Mouse (Mus musculus): ENCODE data around the gene Serpinb2.

The Serpinb2 gene

GRCm38 (mm10) chr1:107511252-107511651 is at the start of gene Serpinb2:
Gene Serpinb2 (plus strand): TSS chr1:107511423.
- DNase-seq, result no peak

- no peak for DNase-seq
Measured at GRCm38 (mm10) chr1:107479909-107480308, 31.3 kb upstream of the Serpinb2 start.

DNA sequence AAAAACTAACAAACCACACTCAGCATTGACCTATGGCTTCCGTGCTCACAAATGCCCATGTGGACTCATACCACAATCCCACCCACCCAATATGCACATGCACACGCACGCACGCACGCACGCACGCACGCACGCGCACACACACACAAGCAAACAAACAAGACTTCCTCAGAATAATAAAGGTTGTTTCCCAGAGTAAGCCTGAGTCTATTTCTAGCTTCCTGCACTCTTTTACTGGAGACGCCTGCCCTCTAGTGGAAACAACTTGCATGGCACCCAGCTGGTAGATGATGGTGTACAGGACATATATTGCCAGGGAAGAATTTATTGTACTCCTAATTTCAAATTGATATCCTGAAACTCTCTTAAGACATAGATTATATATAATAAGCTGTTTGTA is 29.8 kb upstream of the Serpinb2 start:
- DNase-seq, result peak; percentile 83 to 84

DNA sequence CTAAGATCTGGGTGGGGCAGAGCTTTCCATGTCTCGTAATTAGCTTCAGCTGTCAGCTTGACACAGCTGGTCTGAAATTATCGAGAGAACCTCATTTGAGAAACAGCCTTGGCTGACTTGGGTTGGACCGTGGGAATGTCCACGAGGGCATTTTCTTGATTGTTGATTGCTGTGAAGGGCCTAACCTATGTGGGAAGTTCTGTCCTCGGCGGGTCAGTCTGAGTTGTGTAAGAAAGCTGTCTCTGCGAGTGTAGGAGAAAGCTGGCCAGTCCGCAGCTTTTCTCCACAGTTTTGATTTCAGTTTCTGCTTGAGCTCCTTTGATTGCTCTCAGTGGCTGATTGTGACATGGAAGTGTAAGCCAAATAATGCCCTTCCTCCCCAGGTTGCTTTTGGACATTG is 21.6 kb upstream of the Serpinb2 start:
- no peak for DNase-seq

GRCm38 (mm10) chr1:107496789-107497188 is 14.4 kb upstream of the Serpinb2 start:
- DNase-seq, result no peak

- no peak for DNase-seq
Measured at GRCm38 (mm10) chr1:107502025-107502424, 9.2 kb upstream of the Serpinb2 start.

GRCm38 (mm10) chr1:107503294-107503693 is 7.9 kb upstream of the Serpinb2 start:
- no peak for DNase-seq

GRCm38 (mm10) chr1:107505898-107506562 is 5.2 kb upstream of the Serpinb2 start:
- no peak for DNase-seq

DNA sequence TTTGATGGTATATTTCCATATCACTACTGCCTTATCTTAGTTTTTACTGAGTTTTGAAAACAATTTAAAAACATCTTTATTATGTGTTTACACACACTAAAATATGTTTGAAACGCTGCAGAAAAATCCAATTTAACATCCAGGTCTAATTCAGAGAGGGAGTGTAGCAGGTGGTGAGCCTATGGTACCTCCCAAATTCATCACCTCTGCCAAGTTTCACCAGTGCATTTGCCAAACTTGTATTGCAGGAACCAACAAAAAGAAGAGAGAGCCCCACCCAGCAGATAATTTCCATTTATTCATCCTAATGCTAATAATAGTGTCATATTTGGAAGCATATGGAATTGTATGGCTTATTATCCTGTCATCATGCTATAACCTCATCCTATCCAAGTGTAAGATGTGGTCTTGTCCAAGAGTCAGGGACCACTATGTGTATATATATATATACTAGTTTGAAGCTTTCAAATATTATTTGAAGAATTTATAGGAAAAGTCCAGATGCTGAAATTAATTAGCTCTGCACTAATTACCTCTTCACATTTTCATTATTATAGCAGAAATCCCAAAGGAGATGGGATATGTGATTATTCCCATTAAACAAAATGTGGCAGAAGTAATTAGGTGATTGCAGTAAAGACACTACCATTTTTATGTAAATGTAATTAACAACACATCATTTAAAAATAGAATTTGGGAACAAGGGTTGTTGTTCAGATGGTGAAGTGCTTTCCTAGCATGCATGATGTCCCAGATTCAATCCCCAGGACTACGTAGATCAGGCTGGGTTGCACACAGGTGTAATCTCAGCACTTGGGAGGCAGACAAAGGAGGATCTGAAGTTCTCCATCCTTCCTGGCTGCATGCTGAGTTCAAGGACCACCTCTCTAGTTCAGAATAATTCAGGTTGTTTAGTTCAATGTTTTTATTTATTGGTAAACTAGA is 1.2 kb downstream of the Serpinb2 start:
- DNase-seq, result no peak

DNA sequence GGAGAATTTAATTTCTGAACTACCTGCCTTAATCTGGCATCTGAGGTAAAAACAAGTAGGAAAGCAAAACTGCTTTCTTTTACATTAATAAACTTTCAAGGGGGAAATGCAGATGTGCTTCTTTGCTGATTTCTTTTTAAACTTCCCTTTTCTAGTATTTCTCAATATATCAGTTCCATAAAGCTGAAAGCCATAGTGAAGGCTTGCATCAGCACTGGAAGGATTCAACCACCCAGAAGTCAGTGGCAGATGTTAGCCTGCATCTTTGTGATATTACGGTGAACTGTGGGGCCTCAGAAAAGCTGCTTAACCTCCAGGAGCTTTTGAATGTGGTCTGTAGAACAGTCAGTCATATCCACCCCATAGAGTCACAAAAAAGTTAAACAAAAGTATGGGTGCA is 2.3 kb downstream of the Serpinb2 start:
- DNase-seq, result no peak

DNA sequence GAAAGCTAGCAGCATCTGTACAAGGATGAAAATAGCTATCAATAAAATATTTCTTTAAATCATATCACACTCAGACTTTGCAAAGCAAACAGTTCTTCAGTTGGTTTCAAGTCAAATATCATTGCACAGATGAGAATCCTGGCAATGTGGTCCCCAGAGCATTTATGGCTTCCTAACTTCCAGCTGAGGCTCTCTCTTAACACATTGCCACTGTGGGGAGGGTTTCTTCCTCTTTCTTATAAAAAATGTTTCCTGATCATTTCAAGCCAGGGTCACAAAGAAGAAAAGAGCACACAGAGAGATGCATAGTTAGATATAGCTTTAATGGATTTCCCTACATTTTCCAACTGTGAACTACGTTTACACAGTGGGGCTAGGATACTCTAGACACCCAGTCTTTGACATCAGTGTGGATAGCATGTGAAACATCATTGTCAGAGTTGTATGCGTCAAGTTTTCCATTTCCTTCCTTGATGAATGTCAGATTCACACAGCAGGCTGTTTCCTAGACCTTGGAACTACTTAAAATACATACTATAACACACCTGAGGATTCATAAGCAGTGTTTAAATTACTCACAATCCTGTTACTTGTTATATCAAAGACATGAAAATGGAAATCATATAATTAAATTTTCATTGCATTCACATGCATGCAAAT is 4.7 kb downstream of the Serpinb2 start:
- DNase-seq, result no peak

GRCm38 (mm10) chr1:107525592-107525991 is 14.4 kb downstream of the Serpinb2 start:
- DNase-seq, result no peak

DNA sequence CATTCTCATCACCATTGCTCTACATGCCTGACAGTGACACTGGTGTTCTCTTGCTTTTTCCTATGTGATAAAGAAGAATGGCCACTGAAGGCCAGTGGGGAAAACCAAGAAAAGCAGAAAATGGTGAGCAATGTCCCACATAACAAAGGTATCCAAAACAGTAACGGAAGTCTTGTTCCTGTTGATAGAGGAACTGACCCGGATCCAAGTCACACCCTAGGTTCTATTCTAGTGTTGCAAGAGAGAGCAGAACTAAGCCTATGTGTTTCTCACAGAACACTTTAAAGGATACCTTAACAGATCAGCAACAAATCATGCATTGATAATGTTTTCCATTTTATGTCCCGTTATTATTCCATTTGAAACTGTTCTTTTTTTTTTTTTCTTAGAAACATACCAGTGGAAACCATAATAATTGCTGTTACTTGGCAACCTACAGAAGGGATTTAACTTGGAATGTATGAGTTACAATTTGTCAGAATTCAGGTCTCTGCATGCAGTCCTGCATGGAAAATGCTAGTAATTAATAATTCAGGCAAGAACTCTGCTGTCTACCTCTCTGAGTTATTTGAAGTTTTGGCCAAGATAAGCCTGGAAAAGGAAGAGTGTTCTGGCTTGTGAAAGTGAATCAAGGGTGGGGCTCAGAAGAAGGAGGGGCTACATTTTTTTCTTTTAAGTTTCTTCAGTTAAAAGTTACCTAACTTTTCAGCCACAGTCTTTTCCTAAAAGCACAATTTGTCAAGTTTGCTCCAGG is 17.3 kb downstream of the Serpinb2 start:
- DNase-seq, result no peak

DNA sequence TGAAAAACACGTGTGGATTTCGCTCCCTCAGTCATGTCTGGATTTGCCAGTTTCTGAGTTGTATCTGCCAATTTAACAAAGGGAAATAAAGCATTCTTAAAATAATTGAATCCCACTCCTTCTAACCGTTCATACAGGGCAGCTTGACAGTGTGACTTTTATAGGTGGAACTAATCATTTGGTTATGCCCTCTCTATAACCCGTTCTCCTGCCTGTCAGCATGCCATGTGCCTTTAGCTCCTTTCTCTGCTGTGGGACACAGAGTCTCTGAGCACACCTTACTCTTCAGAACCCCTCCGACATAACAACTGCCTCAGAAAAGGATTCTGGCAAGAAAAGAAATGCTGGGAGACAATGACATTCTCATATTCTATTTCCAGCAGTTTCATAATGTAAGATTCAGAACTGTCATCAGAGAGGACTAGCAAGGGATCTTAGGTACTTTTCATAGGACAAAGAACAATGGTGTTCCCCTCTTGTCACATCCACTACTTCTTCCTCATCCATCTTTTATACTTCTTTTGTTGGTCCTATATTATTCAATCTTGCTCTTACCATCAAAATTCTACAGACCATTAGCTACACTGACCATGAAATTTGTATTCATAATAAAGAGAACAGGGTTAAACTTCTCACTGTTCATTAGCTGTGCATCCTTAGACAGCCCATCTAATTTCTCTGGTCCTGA is 18.3 kb downstream of the Serpinb2 start:
- DNase-seq, result no peak

GRCm38 (mm10) chr1:107533736-107534135 is 22.5 kb downstream of the Serpinb2 start:
- no peak for DNase-seq

GRCm38 (mm10) chr1:107537435-107537834 is 26.2 kb downstream of the Serpinb2 start:
- no peak for DNase-seq

DNA sequence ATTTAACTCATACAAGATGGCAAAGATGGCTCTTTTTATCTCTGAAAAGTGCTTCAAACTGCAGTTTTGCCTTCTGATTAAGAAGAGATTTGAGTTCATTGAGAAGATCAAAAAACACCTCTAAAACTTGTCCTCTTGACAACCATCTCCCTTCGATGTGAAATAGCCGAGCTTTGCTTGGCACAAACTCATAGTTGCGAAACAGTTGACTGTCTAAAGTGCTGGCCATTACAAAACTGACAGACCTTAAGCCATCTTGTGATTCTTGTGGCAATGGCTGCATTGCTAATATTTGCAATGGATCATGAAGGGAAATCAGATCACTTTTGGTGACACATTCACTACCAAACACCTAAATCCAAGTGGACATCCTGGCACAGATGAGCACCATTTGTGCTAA is 48.3 kb downstream of the Serpinb2 start:
- DNase-seq, result no peak

DNA sequence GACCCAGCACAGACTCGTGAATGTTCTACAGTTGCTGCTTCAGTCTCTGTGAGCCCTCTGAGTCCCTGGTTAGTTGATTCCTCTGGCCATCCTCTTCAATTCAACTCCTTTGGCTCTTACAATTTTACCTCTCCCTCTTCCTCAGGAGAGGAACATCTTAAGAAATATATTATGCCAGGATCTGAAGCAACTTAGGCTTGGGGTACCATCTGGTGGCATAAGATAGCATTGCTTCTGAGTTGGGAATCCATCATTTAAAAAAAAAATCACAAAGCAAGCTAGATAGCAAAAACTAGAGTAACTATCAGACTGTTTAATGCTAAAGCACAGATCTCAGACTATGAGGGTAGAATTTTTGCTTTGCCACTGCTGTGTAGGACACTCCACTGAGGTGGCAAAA is 50.9 kb downstream of the Serpinb2 start:
- no peak for DNase-seq

DNA sequence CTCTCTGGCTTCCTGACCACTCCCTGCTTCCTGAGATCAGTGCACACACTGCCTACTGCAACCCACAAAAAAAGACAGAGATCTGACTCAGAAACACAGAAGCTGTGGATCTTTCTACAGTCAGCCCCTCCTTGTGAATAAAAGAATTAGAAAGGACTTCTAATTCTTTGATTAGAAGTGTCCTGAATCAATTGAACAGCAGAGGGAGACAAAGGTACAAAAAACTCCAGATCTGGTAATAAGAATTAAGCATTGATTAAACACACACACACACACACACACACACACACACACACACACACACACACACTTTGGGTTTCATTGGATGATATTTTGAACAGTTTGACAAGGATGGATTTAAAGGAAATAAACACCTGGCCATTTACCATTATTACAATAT is 54.4 kb downstream of the Serpinb2 start:
- no peak for DNase-seq

DNA sequence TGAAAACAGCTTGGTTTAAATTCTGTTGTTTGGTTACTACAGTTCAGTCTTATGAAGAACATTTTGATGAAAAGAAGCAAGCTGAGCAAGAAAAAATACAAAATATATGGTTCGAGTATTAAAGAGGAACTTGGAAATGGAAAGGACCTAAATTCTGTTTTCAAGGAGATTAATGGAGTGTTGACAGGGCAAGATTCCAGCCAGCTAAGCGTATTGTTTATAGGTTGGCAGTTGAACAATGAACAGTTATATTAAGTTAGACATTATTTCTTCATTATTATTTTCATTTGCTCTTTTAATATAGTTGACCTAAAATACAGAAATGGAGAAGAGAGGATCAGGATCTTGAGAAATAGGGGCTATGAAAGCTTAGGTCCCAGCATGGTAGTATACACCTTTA is 64.9 kb downstream of the Serpinb2 start:
- no peak for DNase-seq

DNA sequence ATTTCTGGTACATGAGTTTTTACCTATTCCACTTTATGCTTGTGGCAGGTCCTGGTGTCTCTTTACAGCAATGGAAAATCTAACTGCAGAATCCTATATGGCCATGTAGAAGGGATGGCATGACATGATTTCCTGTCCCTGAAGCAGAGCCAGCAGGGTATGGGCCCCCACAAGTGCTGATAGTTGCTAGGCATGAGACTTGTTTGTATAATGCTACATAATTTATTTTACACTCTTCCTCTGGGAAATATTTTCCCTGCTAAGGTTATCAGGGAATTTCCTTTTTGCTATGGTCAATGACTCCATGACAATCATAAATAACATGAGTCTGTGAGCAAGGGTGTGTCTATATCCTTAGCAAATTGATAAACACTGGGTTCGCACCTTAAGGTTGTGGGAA is 66.3 kb downstream of the Serpinb2 start:
- no peak for DNase-seq

DNA sequence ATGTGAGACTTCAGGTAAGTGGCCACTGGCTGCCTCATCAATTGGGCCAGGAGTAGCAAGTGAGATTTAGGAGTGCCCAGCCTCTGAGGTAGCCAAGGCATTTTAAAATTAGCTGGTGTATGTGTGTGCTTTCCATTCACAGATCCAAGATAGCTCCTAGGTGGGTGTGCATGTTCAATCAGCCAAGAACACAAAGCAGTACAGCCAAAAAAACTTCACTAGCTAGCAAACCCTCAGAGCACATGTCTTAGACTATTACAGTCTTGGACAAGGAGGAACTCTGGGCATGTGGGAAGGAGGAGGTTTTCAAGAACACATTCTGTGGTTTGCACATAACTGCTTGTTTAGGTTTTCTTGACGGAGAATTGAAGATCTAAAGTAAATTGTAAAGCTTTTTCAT is 70.0 kb downstream of the Serpinb2 start:
- DNase-seq, result no peak

Data from kidney, postnatal 4 days (tissue).